Comparison of ENCODE assay signal across 9 mouse cellular contexts in the genomic region with DNA sequence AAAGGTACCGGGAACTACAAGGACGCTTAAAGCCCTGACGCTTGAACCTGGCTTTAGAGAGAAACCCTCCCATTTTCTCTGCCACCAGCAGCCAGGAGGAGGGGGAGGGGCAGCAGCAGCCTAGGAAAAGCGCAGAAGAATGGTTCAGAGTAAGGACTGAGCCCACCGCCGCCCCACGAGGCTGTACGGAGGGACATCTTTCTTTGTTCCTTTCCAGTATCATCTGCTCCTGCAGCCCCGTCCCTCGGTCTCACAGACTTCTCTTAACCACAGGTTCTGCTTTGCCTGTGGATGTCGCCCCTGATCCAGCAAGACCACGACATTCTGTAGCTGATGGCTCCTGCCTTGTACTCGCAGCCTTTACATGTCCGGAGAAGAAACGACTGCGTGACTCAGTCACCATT. TPM values are rescaled to one million over a fixed set of nuclear protein-coding genes. Genes with fewer than 3 reads are reported as not detected.
DNase-seq lines count a peak whose midpoint lies in the region; ATAC-seq and TF ChIP-seq lines count a peak whose summit lies in the region.
"Had no signal": no experiment of that assay in that cellular context is flagged by ENCODE, and none has a peak within 500 bp of the region (broad histone marks: within the 10 kb centered on the region; RNA-seq: fewer than 3 reads in every experiment).

No protein-coding gene starts in this region.

- TF ChIP-seq CTCF in cortical plate, adult 2 months (IDR thresholded peaks at IDR 0.05; ENCODE audit: extremely low read depth, insufficient read depth, low read length), result peak; percentile 36; the same call in 1 of the 2 replicates

- no peak for TF ChIP-seq POLR2A in cortical plate, adult 2 months (IDR thresholded peaks at IDR 0.05; ENCODE audit: extremely low read depth, insufficient read depth, low read length)

- H3K36me3 ChIP-seq in heart, embryonic 14.5 days (ENCODE audit: control insufficient read depth, insufficient read depth, low read length), result no peaks in the 10 kb centered on the region
- no peaks in the 10 kb centered on the region for H3K36me3 ChIP-seq in liver, embryonic 12.5 days
- H3K36me3 ChIP-seq in neural tube, embryonic 13.5 days, result no peaks in the 10 kb centered on the region

- no peaks in the 10 kb centered on the region for H3K27me3 ChIP-seq in heart, embryonic 14.5 days (ENCODE audit: control insufficient read depth, insufficient read depth, low read length)
- H3K27me3 ChIP-seq in liver, embryonic 12.5 days (replicated peaks), result peaks cover 21% of the 10 kb centered on the region
- no peaks in the 10 kb centered on the region for H3K27me3 ChIP-seq in neural tube, embryonic 13.5 days

- peak overlapping the region; percentile 36 to 43 for H3K4me3 ChIP-seq in heart, embryonic 14.5 days (ENCODE audit: control insufficient read depth in 1 of 2, insufficient read depth in 1 of 2, low read depth in 1 of 2, low read length in 2 of 2)
- H3K4me3 ChIP-seq in cortical plate, adult 2 months (ENCODE audit: insufficient read depth, low read length), result peak overlapping the region; percentile 16
- H3K4me3 ChIP-seq in liver, embryonic 12.5 days, result peak overlapping the region; percentile 49
- peak overlapping the region; percentile 45 for H3K4me3 ChIP-seq in neural tube, embryonic 13.5 days

- peak overlapping the region; percentile 89 for H3K4me2 ChIP-seq in heart, embryonic 14.5 days (ENCODE audit: low read length)
- peak overlapping the region; percentile 78 for H3K4me2 ChIP-seq in liver, embryonic 12.5 days
- H3K4me2 ChIP-seq in neural tube, embryonic 13.5 days, result peak overlapping the region; percentile 89

- no peaks in the 10 kb centered on the region for H3K9me3 ChIP-seq in heart, embryonic 14.5 days (ENCODE audit: control insufficient read depth, low read length)
- no peaks in the 10 kb centered on the region for H3K9me3 ChIP-seq in liver, embryonic 12.5 days (replicated peaks)
- no peaks in the 10 kb centered on the region for H3K9me3 ChIP-seq in neural tube, embryonic 13.5 days

- 2% methylated on average over 16 of the region's 16 CpGs for WGBS in heart, embryonic 14.5 days
- WGBS in liver, embryonic 12.5 days (ENCODE audit: insufficient replicate concordance), result 3% methylated on average over 16 of the region's 16 CpGs
- WGBS in neural tube, embryonic 13.5 days, result 2% methylated on average over 16 of the region's 16 CpGs

- ATAC-seq in heart, embryonic 14.5 days (ENCODE audit: insufficient number of reproducible peaks, insufficient read depth, low FRiP score, low read depth), result no peak
- no peak for ATAC-seq in liver, embryonic 12.5 days
- ATAC-seq in neural tube, embryonic 13.5 days (ENCODE audit: low read depth), result peak; percentile 76

- intact Hi-C loops in gastrocnemius, postnatal 14 days (cut with DNase I; ENCODE audit: low total_unique reads), result no loop called here

- H3K9ac ChIP-seq in heart, embryonic 14.5 days (ENCODE audit: low read length), result peak overlapping the region; percentile 54
- no peak overlapping the region; the same call in 1 of the 2 replicates for H3K9ac ChIP-seq in liver, embryonic 12.5 days
- peak overlapping the region; percentile 76 for H3K9ac ChIP-seq in neural tube, embryonic 13.5 days

- H3K4me1 ChIP-seq in heart, embryonic 14.5 days (ENCODE audit: control insufficient read depth in 2 of 2, insufficient read depth in 2 of 2, low read length in 2 of 2), result no peaks in the 10 kb centered on the region; a peak in 1 of 4 replicates
- no peaks in the 10 kb centered on the region for H3K4me1 ChIP-seq in cortical plate, adult 2 months (ENCODE audit: control insufficient read depth, insufficient read depth, low read length)
- H3K4me1 ChIP-seq in liver, embryonic 12.5 days, result peaks cover 29% of the 10 kb centered on the region
- peaks cover 13% of the 10 kb centered on the region; the same call in 1 of the 2 replicates for H3K4me1 ChIP-seq in neural tube, embryonic 13.5 days (replicated peaks)

- DNase-seq in heart, adult 11 months, result no peak
- peak; percentile 43 for DNase-seq in Muller cell, postnatal 12 days (ENCODE audit: inconsistent ontology term)
- peak; percentile 37 for DNase-seq in heart, postnatal 4 days
- no peak for DNase-seq in gastrocnemius, postnatal 14 days

- H3K27ac ChIP-seq in heart, embryonic 14.5 days (replicated peaks in 1 of 2; ENCODE audit: control insufficient read depth in 1 of 2, insufficient read depth in 1 of 2, low read depth in 2 of 2, low read length in 2 of 2), result no peak overlapping the region
- no peak overlapping the region for H3K27ac ChIP-seq in cortical plate, adult 2 months (ENCODE audit: insufficient read depth, low read length)
- H3K27ac ChIP-seq in liver, embryonic 12.5 days, result no peak overlapping the region
- H3K27ac ChIP-seq in neural tube, embryonic 13.5 days (replicated peaks), result peak overlapping the region; percentile 81

RNA-seq across cellular contexts. Expression of gene Zap70, which starts 23.6 kb away (rescaled TPM):
- polyA plus RNA-seq in heart, embryonic 14.5 days (2014; fragmentation: Nextera tagmentation; extraction: Ambion mirVana), result 0.20 and 0.23 TPM in 2 replicates
- 2.0 and 2.2 TPM in 2 replicates for polyA plus RNA-seq in cortical plate, adult 2 months (2012; rRNA removed)
- total RNA-seq in heart, postnatal 4 days (2021), result under 1 TPM; 0.20 to 0.24 TPM
- not detected in 2 replicates for polyA plus RNA-seq in liver, embryonic 12.5 days (2016; fragmentation: Nextera tagmentation; extraction: Ambion mirVana)
- 0.63 and 0.87 TPM in 2 replicates for polyA plus RNA-seq in neural tube, embryonic 13.5 days (2015; fragmentation: Nextera tagmentation; extraction: Ambion mirVana)
- total RNA-seq in gastrocnemius, postnatal 14 days (2021), result under 1 TPM in 1 of 2 experiments, not detected in 1; 0.39 TPM
- total RNA-seq: MEL had no signal

Comparison
In these comparisons a context has a peak if more than half of its experiments do, and no peak if none do; other contexts are left out.
1. DNase-seq: peak in Muller cell, postnatal 12 days (single experiment) and heart, postnatal 4 days (single experiment); none in heart, adult 11 months (single experiment) and gastrocnemius, postnatal 14 days (single experiment).
2. Peak in every context shown above with its lines, with median percentiles within 50 percentile points of each other: H3K4me2 ChIP-seq and H3K4me3 ChIP-seq.